Mouse (Mus musculus) neural tube, embryonic 10.5 days (tissue): ENCODE results near the gene Tenm4.

Experiments
- DNase-seq: peaks from one replicate; pipeline ENCODE4 v3.0.0-alpha.2; 2017; ENCODE audit warnings: low spot score; ENCODE audit errors: extremely low spot score

The Tenm4 gene

DNA sequence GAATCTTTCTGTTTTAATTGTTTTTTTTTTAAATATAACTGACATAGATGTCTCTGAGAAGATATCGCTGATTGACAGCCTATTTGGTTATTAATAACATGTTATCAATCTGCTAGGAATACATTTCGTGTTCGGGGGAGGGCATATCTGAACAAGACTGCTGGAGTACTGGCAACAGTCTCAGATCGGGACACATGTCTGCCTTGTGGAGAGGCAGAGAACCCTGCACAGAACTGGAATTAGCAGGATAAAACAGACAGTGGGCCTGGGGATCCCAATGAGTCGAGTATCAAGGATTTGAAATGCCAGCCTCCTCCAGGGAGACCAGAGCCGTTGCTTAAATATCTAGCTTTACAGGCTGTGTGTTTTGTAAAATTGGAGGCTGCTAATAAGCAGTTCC is 299.8 kb downstream of the Tenm4 start:
- DNase-seq, result no peak

DNA sequence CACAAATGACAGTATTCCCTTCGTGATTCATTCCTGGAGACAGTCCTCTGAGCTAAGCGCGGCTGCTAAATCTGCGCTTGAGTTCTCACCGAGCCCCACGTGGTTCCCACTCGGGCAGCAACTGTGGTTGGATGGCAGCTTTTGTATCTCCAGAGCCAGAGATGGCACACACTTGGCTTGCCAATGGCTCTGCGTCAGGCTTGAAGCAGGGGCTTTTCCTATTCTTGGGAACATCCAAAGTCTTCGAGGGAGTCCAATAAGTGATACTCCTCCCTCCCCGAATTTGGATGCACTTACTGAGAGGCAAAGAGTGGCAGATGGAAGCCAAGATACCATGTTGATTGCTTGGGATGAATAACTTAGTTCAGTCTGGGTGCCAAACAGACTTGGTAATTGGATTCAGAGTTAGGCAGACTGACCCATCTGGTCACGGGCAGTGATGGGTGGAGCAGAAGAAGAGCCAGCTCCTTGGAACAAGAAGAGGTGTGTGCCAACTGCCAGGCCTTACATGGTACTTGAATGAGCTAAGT is 303.6 kb downstream of the Tenm4 start:
- DNase-seq, result no peak

DNA sequence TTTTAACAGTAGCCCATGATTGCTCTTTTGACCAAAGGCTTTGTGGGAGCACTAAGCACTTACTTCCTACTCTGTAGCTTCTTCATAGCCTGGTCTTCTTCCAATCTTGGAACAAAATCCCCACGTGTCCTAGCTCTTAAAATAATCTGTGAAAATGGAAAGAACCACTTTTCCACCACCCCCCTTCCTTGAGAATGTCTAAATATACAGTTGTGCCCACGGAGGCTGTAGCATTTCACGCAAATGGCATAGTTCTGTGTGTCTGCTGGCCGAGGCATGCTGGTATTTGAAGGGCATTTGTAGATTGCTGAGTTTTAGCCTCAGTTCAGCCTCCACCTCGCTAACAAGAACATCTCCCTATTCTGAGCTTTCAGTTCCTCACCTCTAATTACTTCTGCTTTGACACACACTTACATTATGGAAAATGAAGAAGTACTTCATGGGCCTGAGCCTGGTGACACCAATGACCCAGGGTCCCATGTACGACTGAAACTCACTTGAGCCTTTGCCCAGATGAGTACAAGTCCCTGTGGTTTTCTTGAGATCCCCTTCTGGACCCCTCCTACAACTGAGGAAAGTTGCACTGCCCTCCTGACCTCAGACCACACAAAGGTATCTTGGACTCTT is 306.1 kb downstream of the Tenm4 start:
- no peak for DNase-seq

DNA sequence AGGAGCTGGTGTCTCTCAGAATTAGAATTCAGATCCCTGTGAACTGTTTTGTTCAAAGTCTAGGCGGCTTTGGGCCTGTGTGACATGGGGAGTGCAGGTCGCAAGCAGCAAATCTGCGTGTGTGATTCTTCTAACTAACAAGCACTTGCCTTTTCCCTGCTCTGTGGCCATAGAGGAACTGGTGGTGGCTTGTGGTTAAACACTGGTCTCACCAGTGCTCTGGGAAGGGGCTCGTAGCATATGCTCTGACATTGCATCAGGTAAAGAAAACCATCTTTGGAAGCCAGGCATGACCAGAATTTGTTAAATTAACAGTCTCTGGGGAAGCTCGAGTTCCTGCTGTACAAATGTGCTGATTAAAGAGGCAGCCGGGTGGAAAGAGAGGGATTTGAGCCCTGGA is 308.1 kb downstream of the Tenm4 start:
- DNase-seq, result no peak

DNA sequence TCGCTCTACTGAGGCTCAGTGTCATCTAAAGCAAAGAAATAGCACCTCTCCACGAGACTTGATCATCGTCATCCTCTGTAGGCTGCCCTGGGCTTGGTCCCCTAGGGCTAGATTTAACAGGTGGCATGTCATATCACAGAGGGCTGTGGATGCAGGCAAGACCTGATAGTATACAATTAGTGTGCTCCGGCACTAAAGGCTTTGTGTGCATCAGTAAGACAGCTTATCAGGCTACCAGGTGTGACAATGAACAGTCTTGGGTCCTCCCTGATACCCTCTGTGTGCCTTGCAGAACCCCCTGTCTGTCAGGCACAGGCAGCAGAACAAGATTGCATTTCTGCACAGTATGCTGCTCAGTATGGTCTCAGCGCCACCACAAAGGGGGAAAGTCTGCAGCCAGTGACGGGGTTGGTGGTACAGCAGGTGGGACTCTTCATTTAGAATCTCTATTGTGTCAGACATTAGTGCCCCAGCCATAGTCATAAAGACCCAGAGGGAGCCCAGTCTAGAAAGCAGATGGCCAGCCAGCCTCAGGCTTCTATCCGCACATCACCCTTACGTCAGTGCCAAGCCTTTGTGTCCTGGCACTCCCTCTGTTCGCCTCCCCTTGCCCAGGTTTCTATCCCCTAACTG is 309.4 kb downstream of the Tenm4 start:
- DNase-seq, result no peak

DNA sequence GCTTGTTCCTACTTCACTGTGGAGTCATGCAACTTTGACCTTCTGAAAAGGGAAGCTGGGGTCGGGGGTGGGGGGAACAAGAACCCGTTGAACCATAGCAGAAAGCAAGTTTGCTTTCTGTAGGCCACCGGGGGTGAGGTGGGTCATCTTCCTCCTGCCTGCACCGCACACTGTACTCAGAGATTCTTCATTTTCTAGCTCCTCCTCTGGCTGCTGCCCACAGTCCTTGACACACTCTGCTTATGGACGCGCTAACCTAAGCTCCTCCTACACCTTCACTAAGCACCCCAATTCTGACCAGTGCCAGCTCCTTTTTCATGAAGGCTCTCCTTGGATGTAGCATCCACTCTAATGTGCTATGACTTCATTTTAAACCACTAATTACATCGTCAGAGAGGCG is 311.9 kb downstream of the Tenm4 start:
- DNase-seq, result no peak

DNA sequence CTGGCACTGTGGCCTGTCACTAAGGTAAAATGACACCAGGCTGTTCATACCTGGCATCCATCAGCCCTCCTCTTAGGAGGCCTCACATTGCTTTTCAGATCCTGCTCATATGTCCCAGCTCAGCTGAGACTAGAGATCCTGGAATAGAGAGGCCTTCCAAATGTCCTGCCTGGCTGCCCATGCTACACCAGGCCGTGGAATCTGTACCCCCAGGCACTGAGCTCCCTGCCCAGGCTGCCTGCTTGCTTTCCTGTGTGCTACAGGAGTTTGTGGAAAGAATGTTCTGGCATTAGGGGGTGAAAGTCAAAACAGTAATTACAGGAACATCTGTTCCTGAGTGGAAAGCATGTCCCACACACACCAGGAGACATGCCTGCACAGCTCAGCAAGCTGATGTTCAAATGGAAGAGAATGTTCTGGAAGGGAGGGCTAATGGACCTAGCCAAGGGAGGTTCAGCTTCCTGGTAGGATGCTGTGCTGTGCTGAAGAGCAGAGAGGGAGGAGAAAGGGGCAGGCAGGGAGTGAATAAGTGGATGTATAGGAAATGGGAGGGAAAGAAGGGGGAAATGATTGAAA is 313.0 kb downstream of the Tenm4 start:
- DNase-seq, result no peak

DNA sequence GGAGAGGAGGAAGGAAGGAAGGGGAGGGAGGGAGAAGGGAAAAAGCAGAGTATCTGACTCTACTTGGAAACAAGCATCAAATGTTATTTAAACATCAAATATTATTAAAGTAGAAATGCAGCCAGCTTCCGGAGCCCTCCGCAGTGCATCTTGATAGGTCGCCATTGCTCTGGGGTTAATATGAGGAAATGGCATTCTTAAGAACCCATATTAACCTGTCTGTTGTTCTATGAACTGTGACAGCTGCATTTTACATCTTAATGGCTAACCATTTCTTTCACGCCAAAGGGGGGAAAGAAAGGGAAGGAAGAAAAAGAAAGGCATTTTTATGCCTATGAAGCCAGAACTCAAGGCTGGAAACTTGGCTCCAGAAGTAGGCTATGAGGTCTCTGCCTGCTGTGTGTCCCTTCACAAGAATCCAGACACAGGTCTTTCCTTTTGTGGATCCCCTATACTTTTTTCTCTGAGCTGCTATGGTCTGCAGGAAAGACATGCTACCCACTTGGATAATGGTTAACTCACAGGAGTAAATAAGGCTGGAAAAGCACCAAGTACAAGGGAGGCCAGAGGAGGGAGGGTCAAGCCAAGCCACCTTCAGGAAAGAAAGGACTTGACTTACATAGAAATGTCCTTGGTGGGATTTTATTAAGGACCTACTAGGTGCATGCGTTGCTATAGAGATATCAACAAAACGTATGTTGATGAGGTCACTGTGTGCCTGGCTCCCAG is 318.5 kb downstream of the Tenm4 start:
- DNase-seq, result no peak

DNA sequence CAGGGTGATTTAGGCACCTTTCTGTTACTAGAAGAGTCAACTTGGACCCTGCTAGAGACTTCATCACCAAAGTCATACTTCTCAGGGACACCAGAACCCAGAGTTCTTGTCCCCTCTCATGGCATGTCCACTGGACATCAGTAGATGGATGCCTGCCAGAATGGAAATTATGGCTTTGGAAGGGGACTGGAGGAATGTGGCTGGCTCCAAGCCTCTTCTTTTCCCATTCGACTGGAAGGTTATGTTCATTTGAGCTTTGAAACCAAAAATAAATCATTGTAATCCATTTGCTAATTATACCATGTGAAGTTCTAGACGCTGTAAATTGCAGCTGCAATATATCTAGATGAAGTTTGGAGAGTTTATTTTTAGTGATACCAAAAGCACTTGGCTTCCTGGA is 320.9 kb downstream of the Tenm4 start:
- DNase-seq, result no peak

DNA sequence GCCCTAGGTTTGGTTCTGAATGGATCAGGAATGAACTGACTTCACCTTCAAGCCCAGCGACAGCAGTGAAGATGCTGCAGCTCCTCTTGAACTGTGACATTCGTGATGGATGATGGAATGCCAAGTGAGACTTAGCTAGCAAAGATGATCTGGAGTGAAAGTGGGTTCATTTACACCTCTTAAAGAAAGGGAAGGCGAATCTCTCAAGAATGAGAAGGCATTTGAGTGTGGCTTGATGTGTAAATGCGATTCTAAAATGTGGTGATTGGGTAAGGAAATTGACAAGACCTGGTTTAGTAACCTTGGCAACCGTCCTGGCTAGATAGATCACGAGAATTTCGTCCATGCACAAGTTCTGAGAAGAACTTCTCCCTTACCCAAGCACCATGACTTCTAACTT is 321.6 kb downstream of the Tenm4 start:
- DNase-seq, result no peak

DNA sequence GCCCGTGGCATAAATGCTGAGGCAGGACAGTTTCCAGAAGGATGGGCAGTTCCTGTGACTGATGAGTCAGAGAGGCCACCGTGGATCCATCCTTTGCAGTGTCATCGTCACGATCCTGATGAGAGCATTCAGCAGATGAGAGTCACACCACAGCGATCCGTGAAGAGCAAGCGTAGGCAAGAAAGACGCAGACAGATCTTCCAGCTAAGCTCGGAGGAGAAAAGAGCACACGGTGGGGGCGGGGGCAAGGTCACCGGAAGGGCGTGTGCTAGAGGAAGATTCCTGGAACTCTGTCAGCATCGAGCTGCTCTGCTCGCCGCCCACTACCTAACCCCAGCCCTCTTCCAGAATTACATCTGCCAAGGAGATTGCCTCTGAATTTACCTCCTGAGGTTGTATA is 323.0 kb downstream of the Tenm4 start:
- DNase-seq, result no peak

DNA sequence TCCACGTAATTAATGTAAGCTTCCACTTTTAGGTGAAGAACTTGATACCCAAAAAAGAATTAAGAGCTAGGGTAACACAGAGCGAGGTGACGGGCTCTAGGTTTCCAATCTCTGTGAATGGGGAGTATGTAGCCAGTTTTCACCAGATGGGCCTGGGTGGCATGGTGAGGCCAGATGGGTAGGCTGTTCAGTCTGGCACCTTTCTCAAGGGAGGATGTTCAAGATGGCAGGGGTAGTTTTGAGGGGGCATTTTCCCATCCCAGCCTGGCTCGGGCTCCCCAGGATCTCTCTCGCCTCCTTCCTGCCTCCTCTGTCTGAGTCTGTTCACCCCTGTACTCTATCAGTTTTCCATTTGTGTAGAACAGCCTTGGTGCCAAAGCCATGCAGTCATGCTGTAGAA is 329.1 kb downstream of the Tenm4 start:
- no peak for DNase-seq

DNA sequence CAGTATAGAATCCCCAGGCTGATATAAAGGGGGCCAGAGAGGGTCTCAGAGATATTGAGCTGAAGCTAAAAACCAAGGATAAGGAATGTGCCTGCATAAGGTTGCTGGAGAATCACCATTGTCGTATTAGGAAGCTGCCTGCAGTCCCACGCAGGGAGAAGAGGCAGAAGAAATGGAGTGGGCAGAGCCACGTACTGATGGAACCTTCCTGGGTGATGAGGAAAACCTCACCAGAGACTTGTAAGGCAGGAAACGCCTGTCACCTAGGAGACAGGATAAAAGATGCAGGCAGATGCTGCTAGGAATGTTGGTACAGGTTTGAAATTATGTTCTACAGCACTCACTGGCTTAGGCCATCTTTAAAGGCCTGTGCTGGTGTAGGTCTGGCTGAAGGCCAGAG is 329.8 kb downstream of the Tenm4 start:
- DNase-seq, result no peak

DNA sequence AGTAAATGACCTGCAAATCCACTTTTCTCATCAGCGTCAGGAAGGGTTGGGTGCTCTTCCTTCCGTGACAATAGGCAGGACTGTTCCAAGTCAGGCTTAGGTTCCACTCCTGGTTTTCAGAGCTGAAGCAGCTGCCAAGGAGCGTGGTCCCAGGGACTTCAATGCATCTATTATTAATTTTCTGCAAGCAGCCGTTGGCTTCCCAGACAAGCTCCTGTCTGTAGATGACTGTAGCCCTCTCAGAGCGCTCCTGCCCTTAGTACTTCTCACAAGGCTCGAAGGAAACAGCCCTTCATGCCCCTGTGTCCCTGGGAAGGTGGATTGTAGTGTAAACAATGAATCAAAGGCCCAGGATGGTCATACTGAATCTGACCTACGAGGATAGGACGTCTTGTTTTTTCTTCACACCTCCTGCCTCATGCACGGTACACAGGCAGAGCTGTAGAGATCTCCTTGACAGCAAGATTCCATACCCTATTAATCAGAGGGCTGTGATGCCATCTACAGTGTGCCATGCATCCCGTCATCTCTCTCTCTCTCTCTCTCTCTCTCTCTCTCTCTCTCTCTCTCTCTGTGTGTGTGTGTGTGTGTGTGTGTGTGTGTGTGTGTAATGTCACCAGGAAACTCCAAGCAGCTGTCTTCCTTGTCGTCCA is 331.4 kb downstream of the Tenm4 start:
- no peak for DNase-seq

DNA sequence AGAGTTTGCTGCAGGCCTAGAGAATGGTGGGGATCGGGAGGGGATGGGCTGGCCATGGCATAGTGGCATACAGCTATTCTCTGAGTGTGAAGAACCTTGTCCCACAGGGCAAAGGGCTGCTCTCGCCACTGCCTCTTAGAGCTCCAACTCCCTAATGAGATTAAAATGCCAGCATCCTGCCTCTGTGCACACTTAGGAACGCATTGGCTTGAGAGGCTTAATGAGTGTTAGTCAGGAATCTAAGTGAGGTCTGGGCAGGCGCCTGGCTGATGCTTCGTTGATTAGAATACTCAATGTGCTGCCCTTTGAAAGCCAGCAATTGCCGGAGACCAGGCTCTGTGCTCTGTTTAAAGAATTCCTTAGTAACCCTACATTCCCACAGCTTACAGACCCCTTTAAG is 334.5 kb downstream of the Tenm4 start:
- DNase-seq, result no peak

DNA sequence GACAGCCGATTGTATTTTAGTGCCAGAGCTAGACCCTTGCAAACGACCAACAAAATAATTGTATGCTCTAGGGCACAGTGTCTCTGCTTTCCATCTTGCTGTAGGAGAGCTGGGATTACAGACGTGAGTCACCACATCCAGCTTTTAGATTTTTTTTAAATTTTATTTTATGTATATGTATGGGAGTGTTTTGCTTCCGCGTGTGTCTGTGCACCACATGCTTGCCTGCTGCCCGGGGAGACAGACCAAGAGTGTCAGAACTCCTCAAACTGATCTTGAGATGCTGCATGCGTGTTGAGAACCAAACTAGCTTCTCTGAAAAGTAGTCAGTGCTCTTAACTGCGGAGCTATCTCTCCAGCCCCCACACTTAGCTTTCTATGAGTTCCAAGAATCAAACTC is 336.0 kb downstream of the Tenm4 start:
- DNase-seq, result no peak

DNA sequence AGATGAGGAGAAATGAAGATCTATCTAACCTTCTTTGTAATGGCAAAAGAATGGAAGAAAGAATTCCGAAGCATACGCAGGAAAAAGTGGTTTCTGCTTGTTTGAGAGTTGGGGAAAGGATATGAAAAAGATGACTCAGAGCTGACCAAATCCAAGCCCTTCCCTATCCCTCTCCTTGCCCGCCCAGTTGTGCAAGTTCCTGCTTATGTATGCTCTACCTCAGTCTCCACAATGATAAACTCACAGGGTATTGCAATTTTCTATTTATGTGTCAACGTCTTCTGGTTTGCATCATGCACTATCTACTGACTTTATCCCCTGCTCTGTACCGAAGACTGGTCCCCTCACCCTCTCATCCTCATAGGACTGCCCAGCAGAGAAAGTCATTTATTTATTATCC is 339.4 kb downstream of the Tenm4 start:
- no peak for DNase-seq

DNA sequence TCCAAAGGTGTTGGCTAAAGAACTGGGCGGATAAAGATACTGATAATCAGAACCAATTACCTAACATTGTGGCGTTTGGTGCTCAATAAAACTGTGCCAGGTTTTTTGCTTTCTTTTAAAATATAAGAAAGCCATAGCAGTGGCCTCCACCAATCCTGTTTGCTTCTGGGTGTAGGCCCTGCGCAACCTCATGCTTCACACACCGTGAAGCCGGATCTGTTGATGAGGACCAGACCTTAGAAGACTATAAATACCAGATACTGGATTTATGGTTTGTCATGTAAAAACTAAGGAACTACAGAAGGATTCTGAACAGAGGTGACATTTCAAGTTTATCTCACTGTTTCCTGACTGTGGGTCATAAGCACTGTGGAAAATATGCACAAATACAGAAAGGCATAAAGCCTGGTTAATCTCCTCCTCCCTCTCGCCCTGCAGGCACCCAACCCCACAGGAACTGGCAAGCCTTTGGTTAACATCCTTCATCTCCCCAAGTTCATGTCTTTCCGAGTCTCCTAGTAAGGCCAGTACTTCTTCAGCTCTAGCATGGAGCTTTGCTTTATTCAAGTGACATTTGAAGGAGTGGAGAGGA is 340.1 kb downstream of the Tenm4 start:
- no peak for DNase-seq

DNA sequence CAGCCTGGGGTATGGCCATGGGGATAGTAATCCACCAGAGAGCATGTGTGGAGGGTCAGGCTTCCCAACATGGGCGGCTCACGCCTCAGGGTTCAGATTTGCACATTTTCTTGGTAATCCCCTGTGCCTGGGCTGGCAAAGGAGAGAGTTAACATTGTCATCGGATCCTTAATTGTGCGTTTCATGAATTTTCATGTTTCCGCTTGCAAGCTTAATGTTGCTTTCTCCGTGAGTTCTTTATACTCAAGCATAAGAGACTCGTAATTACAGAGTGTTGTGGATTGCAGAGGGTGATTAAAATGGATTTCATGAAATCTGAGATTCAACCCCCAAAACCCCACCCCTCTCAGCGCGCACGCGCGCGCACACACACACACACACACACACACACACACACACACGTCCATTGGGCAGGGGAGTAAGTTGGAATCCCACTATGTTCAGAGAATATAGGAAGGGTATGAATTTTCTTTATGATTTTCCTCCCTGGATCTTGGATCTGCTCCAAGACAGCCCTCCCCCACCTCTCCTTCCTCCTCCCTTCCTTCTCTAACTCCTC is 341.0 kb downstream of the Tenm4 start:
- DNase-seq, result no peak

DNA sequence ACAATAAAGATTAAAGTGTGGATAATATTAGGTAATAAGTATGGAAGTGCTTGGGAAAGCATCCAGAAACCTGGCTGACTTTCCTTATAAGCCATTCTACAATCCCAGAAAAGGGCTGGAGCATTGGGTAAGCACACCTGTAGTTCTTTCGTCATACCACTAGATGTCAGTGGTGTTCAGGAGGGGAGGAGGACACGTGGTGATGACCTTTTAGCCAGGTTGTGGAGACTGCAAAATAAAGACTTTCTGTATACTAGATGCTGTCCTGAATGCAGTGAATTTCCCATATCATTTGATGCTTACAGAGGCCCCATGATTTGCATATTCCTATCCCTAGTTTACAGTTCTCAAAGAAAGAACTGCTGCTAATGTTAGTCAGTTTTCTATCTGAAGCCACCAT is 348.2 kb downstream of the Tenm4 start:
- DNase-seq, result no peak

DNA sequence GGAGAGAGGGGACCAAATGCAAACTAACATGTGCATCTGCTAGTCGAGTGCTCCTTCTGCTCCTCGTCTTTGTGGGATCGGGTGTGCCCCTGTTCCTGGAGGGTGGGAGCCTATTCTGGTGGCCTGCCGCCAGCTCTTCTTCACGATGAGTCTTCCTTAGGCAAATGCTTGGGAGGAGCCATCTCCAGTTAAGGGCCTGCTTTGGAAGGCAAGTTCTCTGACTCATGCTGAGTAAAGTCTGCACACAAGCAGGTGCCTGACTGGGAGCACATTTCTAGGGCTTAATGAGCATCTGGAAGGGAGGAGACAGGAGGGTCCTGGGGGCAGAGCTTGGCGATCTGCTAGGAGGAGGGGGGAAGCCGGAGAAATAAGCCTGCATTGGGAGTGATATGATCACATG is 350.9 kb downstream of the Tenm4 start:
- no peak for DNase-seq
